Mouse (Mus musculus): ENCODE results near the gene Afp.

GRCm38 (mm10) chr5:90499509-90499908, 9.0 kb downstream of the Afp start:
- TF ChIP-seq CTCF (IDR thresholded peaks at IDR 0.05; ENCODE audit: extremely low read depth, insufficient read length, insufficient replicate concordance, low read depth, low read length) (no peak), POLR2A (IDR thresholded peaks at IDR 0.05; ENCODE audit: low read depth, low read length) (no peak)

Measured in small intestine, adult 2 months (tissue).